Mouse (Mus musculus) midbrain, embryonic 15.5 days (tissue): ENCODE results near the gene Atp6v1g1. TPM values are rescaled to one million over a fixed set of nuclear protein-coding genes. Genes with fewer than 3 reads are reported as not detected.

Source experiments
- ATAC-seq: fragments of 200-750 bp; cut with Nextera tagmentation; replicated peaks from 2 replicates; pipeline ENCODE4 v1.8.0; 2017; ENCODE audit warnings: moderate TSS enrichment
- H3K27ac ChIP-seq: fragments of 300-500 bp; sonication (generic); 2 replicates; pipeline ENCODE4 v1.5.1; 2015; ENCODE audit warnings: mild to moderate bottlenecking, inconsistent platforms
- H3K27me3 ChIP-seq: fragments of 300-500 bp; sonication (generic); replicated peaks from 2 replicates; pipeline ENCODE4 v1.6.1; 2015; ENCODE audit warnings: inconsistent platforms
- H3K36me3 ChIP-seq: fragments of 300-500 bp; sonication (generic); replicated peaks from 2 replicates; pipeline ENCODE4 v1.6.1; 2015; ENCODE audit warnings: inconsistent platforms
- H3K4me1 ChIP-seq: fragments of 300-500 bp; sonication (generic); 2 replicates; pipeline ENCODE4 v1.6.1; 2015; ENCODE audit warnings: inconsistent platforms
- H3K4me2 ChIP-seq: fragments of 300-500 bp; sonication (generic); 2 replicates; pipeline ENCODE4 v1.6.1; 2015; ENCODE audit warnings: inconsistent platforms, mild to moderate bottlenecking, moderate library complexity
- H3K4me3 ChIP-seq: fragments of 300-500 bp; sonication (generic); 2 replicates; pipeline ENCODE4 v1.5.1; 2015; ENCODE audit warnings: mild to moderate bottlenecking, inconsistent platforms
- H3K9ac ChIP-seq: fragments of 300-500 bp; sonication (generic); 2 replicates; pipeline ENCODE4 v1.6.1; 2015; ENCODE audit warnings: mild to moderate bottlenecking, inconsistent platforms
- H3K9me3 ChIP-seq: fragments of 300-500 bp; sonication (generic); 2 replicates; pipeline ENCODE4 v1.6.1; 2016; ENCODE audit warnings: inconsistent platforms
- WGBS: fragments of 180-500 bp; shearing (Covaris S2); methylation state at CpG from one replicate; pipeline ENCODE4 v1.1.7; 2015; ENCODE audit warnings: mixed read lengths; 5-methylcytosine and 5-hydroxymethylcytosine counted together
- polyA plus RNA-seq: library from polyadenylated mRNA; unstranded; fragments of >200 nt; fragmentation: Nextera tagmentation; extraction: Ambion mirVana; gene quantifications from 2 replicates; pipeline ENCODE4 v1.2.1, GENCODE M21; 2015

Gene Atp6v1g1
- polyA plus RNA-seq, 1 experiment from 2014 or later = 410 TPM

DNA sequence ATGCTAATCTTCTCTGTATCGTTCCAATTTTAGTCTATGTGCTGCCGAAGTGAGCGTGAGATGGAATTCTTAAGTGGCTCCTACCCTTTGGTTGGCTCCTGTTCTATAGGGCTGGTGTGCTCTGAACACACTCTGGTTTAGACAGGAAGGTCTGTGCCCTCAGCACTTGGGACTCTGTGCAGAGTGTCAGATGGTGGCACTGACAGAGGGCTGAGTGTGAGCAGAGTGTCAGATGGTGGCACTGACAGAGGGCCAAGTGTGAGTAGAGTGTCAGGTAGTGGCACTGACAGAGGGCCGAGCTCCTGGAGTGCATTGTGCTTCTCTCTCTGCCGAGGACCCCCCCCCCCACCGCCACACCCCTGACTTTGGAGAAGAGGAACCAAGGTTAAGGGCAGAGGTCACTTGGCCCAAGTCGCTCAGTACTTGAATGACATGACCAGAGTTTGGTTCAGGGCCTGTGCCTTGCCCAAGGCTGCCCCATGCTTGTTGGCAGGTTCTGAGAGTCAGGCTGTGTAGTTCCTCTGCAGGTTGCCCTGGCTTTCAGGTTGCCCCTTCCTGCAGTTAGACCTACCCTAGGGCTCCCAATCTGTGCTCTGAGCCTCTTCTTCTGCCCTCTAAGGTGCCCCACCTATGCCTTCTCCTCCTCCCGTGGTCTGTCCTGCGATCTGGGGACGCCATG lies 23.3 kb downstream of the Atp6v1g1 start:
- no peak for ATAC-seq
- Histone ChIP-seq H3K36me3 (no peaks in the 10 kb centered on the region), H3K4me3 (no peak overlapping the region), H3K4me1 (peaks cover 12% of the 10 kb centered on the region; the same call in 1 of the 2 replicates), H3K27ac (no peak overlapping the region), H3K9me3 (no peaks in the 10 kb centered on the region), H3K4me2 (no peak overlapping the region), H3K27me3 (no peaks in the 10 kb centered on the region), H3K9ac (no peak overlapping the region)
- WGBS = 89% methylated on average over 10 of the region's 10 CpGs

DNA sequence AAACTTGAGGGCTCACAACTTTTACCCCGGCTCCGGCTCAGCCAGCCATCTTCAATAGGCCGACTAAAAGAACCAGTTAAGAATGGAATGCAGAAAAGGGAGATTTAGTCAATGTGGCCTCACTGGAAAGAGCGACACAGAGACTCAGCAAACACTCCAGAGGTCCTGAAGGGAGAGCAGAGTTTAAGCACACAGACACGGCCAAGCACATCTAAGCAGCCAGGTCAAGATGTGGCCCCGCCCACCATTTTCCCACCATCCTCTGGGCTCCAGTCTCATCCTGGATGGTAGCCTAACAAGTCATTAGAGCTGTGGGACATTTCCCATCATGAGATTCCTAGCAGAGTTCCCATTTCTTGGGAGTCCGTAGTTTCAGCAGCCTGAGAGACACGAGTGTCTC lies 24.8 kb downstream of the Atp6v1g1 start:
- no peak overlapping the region for H3K4me3 ChIP-seq
- no peaks in the 10 kb centered on the region for H3K36me3 ChIP-seq
- ATAC-seq = no peak
- H3K4me2 ChIP-seq = no peak overlapping the region
- no peaks in the 10 kb centered on the region for H3K27me3 ChIP-seq
- H3K4me1 ChIP-seq = peaks cover 12% of the 10 kb centered on the region; the same call in 1 of the 2 replicates
- no peak overlapping the region for H3K9ac ChIP-seq
- H3K27ac ChIP-seq = no peak overlapping the region
- WGBS = 84% methylated on average over 8 of the region's 8 CpGs
- H3K9me3 ChIP-seq = no peaks in the 10 kb centered on the region

DNA sequence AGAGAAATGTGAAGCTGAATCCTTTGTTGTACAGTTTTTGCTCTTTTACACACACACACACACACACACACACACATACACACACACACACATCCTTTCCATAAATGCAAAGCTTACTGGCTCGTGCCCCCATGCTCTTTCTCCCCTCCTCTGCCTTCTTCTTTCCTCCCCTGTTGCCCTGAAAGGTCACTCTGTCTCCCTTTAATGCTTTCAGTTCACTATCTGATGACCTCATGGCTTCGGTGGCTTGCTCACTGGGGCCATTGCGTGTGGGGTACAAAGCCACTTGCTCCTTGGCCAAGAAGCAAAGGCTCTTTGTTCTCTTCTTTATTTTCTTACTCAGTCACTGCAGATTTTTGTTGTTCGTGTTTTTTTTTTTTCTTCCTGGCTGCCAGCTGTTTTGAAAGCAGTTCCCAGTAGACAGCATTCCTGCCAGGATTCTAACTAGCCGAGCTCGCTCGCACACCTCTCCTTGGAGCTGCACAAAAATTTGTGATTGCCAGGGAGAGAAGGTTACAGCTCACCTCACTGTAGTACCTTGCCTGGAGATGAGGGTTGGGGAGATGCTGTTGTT lies 25.7 kb downstream of the Atp6v1g1 start:
- peak; percentile 32; the same call in 1 of the 2 replicates for ATAC-seq
- Histone ChIP-seq H3K4me1 (peaks cover 12% of the 10 kb centered on the region; the same call in 1 of the 2 replicates), H3K4me3 (no peak overlapping the region), H3K27me3 (no peaks in the 10 kb centered on the region), H3K36me3 (no peaks in the 10 kb centered on the region), H3K9ac (no peak overlapping the region), H3K4me2 (no peak overlapping the region), H3K27ac (peak overlapping the region; percentile 28; the same call in 1 of the 2 replicates), H3K9me3 (no peaks in the 10 kb centered on the region)
- WGBS = 22% methylated on average over 7 of the region's 7 CpGs

DNA sequence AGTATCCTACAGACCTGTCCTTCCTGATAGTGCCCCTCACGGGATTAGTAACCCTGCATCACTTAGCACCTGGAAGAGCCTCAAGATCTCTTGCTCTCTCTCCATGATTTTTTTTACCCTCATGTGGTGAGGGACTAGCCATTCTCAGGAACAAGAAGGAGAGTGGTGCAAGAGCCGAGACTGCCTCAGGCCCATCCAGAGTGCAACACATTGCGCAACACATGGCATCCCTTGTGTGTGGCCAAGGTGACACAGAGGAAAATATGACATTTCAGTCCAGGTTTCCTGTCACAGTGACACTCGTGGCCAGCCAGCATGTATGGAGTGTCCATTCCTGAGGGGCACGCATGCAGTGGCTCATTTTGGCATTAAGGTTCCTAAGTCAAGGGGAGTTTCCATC lies 28.0 kb downstream of the Atp6v1g1 start:
- no peaks in the 10 kb centered on the region for H3K27me3 ChIP-seq
- H3K4me3 ChIP-seq = no peak overlapping the region
- no peak for ATAC-seq
- H3K4me1 ChIP-seq = peaks cover 12% of the 10 kb centered on the region; the same call in 1 of the 2 replicates
- no peak overlapping the region for H3K4me2 ChIP-seq
- H3K27ac ChIP-seq = no peak overlapping the region
- H3K9me3 ChIP-seq = no peaks in the 10 kb centered on the region
- 95% methylated on average over 5 of the region's 5 CpGs for WGBS
- no peak overlapping the region for H3K9ac ChIP-seq
- no peaks in the 10 kb centered on the region for H3K36me3 ChIP-seq

DNA sequence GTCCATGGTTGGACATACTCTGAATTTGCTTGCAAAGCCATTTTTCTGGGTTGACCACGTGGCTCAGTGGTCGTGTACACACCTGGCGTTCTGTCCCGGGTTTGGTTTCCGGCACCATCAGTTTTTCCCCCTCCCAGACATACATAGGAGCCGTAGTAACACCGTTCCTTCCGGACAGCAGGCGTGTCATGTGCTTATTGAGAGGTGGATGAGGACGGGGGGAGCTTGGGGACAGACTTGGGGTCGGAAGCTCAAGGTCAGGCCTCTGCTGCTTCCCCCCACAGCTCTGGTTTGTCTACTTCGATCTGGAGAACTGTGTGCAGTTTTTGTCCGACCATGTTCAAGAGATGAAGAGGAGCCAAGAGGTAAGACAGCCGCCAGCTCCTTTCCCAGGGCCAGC lies 35.1 kb downstream of the Atp6v1g1 start:
- H3K36me3 ChIP-seq = no peaks in the 10 kb centered on the region
- no peak overlapping the region for H3K4me2 ChIP-seq
- H3K27ac ChIP-seq = 0 out of 2 replicates have a peak overlapping the region, but pooled peaks have one; percentile 45
- H3K4me3 ChIP-seq = no peak overlapping the region
- no peaks in the 10 kb centered on the region for H3K9me3 ChIP-seq
- no peaks in the 10 kb centered on the region for H3K27me3 ChIP-seq
- peak; percentile 44 for ATAC-seq
- peaks cover 9% of the 10 kb centered on the region for H3K4me1 ChIP-seq
- H3K9ac ChIP-seq = no peak overlapping the region
- 71% methylated on average over 14 of the region's 14 CpGs for WGBS

DNA sequence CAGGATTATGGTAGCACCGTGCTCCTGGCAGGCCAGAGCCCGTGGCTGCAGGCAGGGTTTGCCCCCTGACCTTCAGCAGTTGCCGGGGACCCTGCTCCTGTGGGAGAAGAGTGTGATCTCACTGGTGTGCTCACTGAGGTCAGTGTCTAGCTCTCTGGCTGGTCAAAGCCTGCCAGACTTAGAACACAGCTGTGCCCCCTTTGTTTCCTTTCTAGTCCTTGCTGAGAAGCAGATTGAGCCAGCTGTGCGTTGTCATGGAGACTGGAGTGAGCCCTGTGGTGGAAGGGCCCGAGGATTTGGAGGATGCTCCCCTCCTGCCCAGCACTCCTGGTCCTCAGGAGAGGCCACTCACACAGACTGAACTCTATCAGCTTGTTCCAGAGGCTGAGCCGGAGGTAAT lies 35.5 kb downstream of the Atp6v1g1 start:
- 11% methylated on average over 6 of the region's 6 CpGs for WGBS
- H3K27ac ChIP-seq = 0 out of 2 replicates have a peak overlapping the region, but pooled peaks have one; percentile 45
- H3K36me3 ChIP-seq = no peaks in the 10 kb centered on the region
- H3K9me3 ChIP-seq = no peaks in the 10 kb centered on the region
- no peak overlapping the region for H3K9ac ChIP-seq
- peaks cover 9% of the 10 kb centered on the region for H3K4me1 ChIP-seq
- no peak overlapping the region for H3K4me3 ChIP-seq
- H3K4me2 ChIP-seq = no peak overlapping the region
- peak; percentile 92 for ATAC-seq
- no peaks in the 10 kb centered on the region for H3K27me3 ChIP-seq

DNA sequence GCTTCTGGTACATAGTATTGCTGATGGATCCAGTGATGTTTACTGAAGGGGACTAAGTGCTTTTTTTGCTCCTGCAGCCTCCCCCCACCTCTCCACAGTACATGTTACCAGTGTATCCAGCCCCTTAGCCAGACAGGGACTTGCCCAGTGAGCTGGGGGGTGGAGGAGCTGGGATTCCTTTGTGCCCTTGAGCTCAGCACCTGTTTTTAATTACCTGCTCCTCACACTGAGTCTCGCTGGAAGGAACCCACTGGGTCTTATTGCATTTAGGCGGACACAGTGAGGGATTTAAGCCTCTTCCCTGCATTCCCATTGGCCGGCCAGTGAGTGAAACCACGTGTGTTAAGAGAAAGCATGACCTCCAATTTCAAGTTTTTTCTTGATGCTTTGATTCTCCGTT lies 38.0 kb downstream of the Atp6v1g1 start:
- Histone ChIP-seq H3K4me3 (no peak overlapping the region), H3K36me3 (no peaks in the 10 kb centered on the region), H3K4me2 (no peak overlapping the region), H3K9me3 (no peaks in the 10 kb centered on the region), H3K9ac (no peak overlapping the region), H3K27ac (no peak overlapping the region), H3K4me1 (peaks cover 9% of the 10 kb centered on the region), H3K27me3 (no peaks in the 10 kb centered on the region)
- WGBS = 60% methylated on average over 5 of the region's 5 CpGs
- no peak for ATAC-seq

DNA sequence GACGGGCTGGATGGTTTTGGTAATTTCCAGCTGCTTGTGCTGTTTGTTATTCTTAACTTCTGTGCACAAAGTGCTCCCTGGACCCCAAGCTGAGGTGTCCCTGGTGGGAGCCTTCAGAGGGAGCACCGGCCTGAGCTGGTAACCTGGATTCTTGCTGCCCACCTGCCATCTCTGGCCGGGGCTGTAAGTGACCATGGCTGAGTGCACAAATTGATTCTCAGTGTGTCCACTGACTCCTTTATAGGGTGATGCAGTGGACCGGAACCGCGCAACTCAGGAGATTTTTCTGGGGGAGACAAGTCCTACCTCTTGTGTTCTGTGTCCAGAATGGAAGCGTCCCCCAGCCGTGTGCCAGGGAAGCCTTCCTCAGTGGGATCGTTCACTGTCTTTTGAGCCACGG lies 40.6 kb downstream of the Atp6v1g1 start:
- Histone ChIP-seq H3K27ac (no peak overlapping the region), H3K4me3 (no peak overlapping the region), H3K9me3 (no peaks in the 10 kb centered on the region), H3K4me2 (no peak overlapping the region), H3K36me3 (no peaks in the 10 kb centered on the region), H3K27me3 (no peaks in the 10 kb centered on the region), H3K4me1 (peaks cover 2% of the 10 kb centered on the region), H3K9ac (no peak overlapping the region)
- no peak for ATAC-seq
- WGBS = 73% methylated on average over 10 of the region's 10 CpGs

DNA sequence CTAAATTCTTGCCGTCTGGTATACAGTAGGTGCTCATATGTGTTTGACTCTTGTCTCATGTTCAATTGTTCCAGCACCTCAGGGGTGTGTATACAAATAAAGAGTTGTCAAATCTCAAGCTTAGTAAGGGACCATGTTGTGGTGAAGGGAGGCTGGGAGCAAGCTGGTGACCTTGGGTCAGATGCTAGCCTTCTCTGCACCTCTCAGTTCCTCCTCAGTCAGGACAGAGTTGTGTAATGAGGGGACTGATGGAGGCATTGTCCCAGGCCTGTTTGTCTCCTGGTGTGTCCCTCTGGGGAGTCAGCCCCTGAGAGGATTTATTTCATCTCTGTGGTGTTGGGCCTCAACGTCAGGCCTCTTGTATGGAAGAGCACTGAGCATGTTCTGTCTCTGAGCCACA lies 41.7 kb downstream of the Atp6v1g1 start:
- WGBS = 78% methylated on average over 2 of the region's 2 CpGs

DNA sequence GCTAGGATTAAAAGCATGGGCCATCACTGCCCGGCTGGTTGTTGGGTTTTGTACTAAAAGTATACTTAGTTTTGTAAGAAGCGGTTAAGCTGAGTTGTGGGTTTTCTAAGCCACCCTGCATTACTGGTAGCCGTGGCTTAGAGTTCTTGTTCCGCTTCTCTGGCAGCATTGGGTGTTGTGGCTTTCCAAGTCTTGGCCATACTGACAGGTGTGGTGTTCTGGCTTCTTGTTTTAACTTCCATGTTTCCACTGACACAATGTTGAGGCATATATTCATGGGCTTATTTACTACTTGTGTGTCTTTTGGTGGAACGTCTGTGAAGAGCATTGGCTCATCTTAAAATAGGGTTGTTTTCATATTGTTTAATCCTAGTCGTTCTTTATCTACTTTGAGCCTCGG lies 45.4 kb downstream of the Atp6v1g1 start:
- Histone ChIP-seq H3K4me2 (no peak overlapping the region), H3K27me3 (no peaks in the 10 kb centered on the region), H3K4me1 (no peaks in the 10 kb centered on the region), H3K36me3 (no peaks in the 10 kb centered on the region), H3K9me3 (no peaks in the 10 kb centered on the region), H3K4me3 (no peak overlapping the region), H3K9ac (no peak overlapping the region), H3K27ac (no peak overlapping the region)
- ATAC-seq = no peak
- 90% methylated on average over 7 of the region's 7 CpGs for WGBS

More for the DNA sequence above, 41.7 kb downstream of the Atp6v1g1 start:
- Histone ChIP-seq H3K9me3 (no peaks in the 10 kb centered on the region), H3K27ac (no peak overlapping the region), H3K27me3 (no peaks in the 10 kb centered on the region), H3K4me1 (no peaks in the 10 kb centered on the region), H3K9ac (no peak overlapping the region), H3K4me3 (no peak overlapping the region), H3K4me2 (no peak overlapping the region), H3K36me3 (no peaks in the 10 kb centered on the region)
- ATAC-seq = no peak

DNA sequence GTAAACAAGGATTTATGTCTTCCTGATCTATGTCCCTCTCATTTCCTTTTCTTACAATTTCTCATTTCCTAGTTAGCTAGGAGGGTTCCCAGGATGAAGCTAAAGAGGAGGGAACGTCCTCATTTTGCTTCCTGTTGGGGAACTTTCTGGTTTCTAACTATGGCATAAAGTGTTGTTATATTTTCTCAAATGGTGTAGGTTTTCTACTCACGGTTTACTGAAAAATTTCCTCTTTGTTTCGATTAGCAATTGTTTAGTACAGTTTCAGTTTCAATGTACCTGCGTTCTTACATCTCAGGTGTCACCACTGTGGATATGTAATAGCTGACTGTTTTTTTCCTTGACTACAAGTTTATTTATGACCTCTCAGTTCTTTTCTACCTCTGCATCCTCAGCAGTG lies 46.0 kb downstream of the Atp6v1g1 start:
- ATAC-seq = no peak
- Histone ChIP-seq H3K4me1 (no peaks in the 10 kb centered on the region), H3K9ac (no peak overlapping the region), H3K4me3 (no peak overlapping the region), H3K4me2 (no peak overlapping the region), H3K27me3 (no peaks in the 10 kb centered on the region), H3K36me3 (no peaks in the 10 kb centered on the region), H3K27ac (no peak overlapping the region), H3K9me3 (no peaks in the 10 kb centered on the region)
- 87% methylated on average over 4 of the region's 4 CpGs for WGBS

DNA sequence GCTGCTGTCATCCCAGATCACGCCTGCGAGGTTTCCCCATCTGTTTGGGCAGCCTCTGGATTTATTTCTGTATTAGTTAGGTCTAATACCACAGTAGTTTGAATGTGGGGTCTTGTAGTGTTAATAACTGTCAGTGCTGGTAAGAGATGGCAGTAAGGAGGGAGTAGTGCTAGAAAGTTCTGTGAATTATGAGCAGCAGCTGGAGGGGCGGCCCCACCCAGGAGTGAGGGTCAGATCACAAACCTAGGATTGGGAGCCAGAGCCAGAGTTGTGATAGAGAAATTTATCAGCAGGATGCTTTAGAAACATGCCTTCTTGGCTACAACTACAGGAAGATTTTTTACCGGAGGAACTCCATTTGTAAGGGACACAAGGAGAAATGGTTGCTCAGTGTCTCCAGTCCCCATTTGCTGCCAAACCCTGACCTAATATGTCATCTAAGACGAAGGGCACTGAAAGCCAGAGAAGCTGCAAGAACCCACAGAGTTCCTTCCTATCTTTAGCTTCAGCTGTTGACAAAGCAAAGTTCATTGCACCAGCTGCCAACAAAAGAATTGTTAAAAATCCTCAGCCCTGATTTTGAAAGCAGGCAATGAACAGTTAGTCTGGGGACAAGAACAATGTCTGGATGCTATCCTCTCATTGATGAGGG lies 50.0 kb downstream of the Atp6v1g1 start:
- Histone ChIP-seq H3K36me3 (no peaks in the 10 kb centered on the region), H3K9me3 (no peaks in the 10 kb centered on the region), H3K27ac (no peak overlapping the region), H3K27me3 (no peaks in the 10 kb centered on the region), H3K4me3 (no peak overlapping the region), H3K4me1 (no peaks in the 10 kb centered on the region), H3K9ac (no peak overlapping the region), H3K4me2 (no peak overlapping the region)
- ATAC-seq = no peak
- 75% methylated on average over 5 of the region's 5 CpGs for WGBS
